Mouse (Mus musculus): Measurements from ENCODE around the gene Ogdhl.

The Ogdhl gene

GRCm38 (mm10) chr14:32379395-32380098 is 57.7 kb downstream of the Ogdhl start:
- DNase-seq (ENCODE audit: extremely low spot score): peak; percentile 31

- DNase-seq (ENCODE audit: extremely low spot score): no peak
Observed at GRCm38 (mm10) chr14:32380099-32380480, 58.3 kb downstream of the Ogdhl start.

- no peak for DNase-seq (ENCODE audit: extremely low spot score)
Observed at GRCm38 (mm10) chr14:32381066-32381465, 59.2 kb downstream of the Ogdhl start.

GRCm38 (mm10) chr14:32381619-32382018 is 59.8 kb downstream of the Ogdhl start:
- no peak for DNase-seq (ENCODE audit: extremely low spot score)

- DNase-seq (ENCODE audit: extremely low spot score): peak; percentile 82
Observed at GRCm38 (mm10) chr14:32388196-32388595, 66.4 kb downstream of the Ogdhl start, which contains the start of gene 1700024G13Rik. 1700024G13Rik (minus strand) TSS chr14:32388391.

Measured in embryo, embryonic 9.5 days (tissue).